Mouse (Mus musculus) lung, adult 2 months (tissue): ENCODE measurements at regions not wholly inside any gene's neighbourhood (a gene's known extent, or its start where the extent isn't known, plus 50 kb on each side); places are given as distances from the start of the nearest gene placed in this dataset.

Source experiments
- CTCF ChIP-seq: fragments of 200-500 bp; IDR thresholded peaks from 2 replicates; pipeline ENCODE4 v1.5.1; 2011; ENCODE audit warnings: mild to moderate bottlenecking, low read length, control low read depth; ENCODE audit not compliant: insufficient read depth
- POLR2A ChIP-seq: fragments of 200-500 bp; IDR thresholded peaks from 2 replicates; pipeline ENCODE4 v1.6.1; 2011; ENCODE audit warnings: low read depth, mild to moderate bottlenecking, control low read depth, low read length, borderline replicate concordance; ENCODE audit errors: extremely low read depth

- no peak for TF ChIP-seq POLR2A
- no peak for TF ChIP-seq CTCF
Observed at GRCm38 (mm10) chr6:100133970-100134369, 153.3 kb downstream of the Rybp start.
